Mouse (Mus musculus): ENCODE measurements at regions not wholly inside any gene's neighbourhood (a gene's known extent, or its start where the extent isn't known, plus 50 kb on each side); places are given as distances from the start of the nearest gene placed in this dataset.

DNA sequence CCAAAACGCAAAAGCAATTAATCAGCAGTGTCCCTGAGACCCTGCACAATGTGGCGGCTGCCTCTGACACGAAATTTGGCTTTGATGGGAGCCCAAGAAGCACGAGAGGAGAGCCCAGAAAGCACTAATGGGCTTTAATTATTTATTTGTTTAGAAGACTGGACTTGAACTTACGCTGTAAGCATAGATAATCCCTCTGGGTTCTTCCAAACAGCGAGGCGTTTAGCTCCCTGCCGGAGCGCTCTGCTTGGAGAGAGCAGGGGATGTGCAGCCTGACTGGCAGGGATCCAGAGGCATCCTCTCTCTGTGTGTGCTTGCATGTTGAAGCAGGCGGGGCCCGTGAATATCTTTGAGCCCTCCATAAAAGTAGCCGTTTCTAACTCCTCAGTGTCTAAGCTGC is 153.3 kb upstream of the 3110018I06Rik start:
- no peak for TF ChIP-seq CTCF (IDR thresholded peaks at IDR 0.05; ENCODE audit: low read depth)
- no peak for TF ChIP-seq EP300 (IDR thresholded peaks at IDR 0.05; ENCODE audit: low read depth)

Measured in liver, postnatal 0 days (tissue).